Mouse (Mus musculus): ENCODE data around the gene Alg3.

DNA sequence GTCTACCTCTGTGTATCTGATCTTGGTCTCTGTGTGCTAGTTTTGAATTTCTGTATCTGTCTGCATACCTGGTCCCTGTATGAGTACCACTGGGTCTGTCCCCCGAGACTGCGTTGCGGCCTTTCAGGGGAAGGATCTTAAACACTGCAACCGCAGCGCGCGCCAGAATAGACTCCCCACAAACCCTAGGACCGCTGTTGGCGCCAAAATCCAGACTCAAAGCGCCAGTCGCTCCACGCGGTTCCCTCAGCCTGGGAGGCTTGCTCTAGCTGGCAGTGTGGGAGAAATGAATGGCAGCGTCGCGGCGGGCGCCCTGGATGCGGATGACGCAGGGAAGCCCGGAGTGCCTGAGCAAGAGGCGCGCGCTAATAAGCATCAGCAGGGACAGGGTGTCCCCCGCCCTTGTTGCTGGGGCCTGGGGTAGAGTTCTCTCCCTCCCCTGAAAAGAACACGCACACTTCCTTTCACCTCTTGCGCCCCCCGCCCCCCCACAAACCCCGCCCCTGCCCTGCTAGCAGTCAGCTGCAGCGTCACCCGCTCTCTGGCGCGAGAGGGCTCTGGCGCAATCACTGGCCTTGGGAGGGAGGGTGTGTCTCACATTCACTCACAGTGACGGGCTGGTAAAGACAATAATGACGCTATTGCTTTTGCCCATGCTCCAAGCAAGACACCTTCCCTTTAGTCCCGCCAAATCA lies 10.6 kb upstream of the Alg3 start:
- no peak for TF ChIP-seq EP300 (IDR thresholded peaks at IDR 0.05; ENCODE audit: insufficient read depth, low read depth, low read length)
- no peak for TF ChIP-seq POLR2A (IDR thresholded peaks at IDR 0.05; ENCODE audit: insufficient read depth, low read length)

Measured in ES-Bruce4 (cell line).